Mouse (Mus musculus) embryo, embryonic 11.5 days (tissue): Measurements from ENCODE around the gene Sh2d6.

Experiments used
- DNase-seq: peaks from one replicate; pipeline ENCODE4 v3.0.0-alpha.2; 2012; ENCODE audit warnings: low read depth, low spot score

Gene Sh2d6

GRCm38 (mm10) chr6:72521607-72522006, at the start of gene Sh2d6:
TSS of gene Sh2d6 (minus strand) at chr6:72521707.
- no peak for DNase-seq

GRCm38 (mm10) chr6:72570644-72571397, 49.3 kb upstream of the Sh2d6 start:
- DNase-seq = no peak

- DNase-seq = no peak
These were observed 47.2 kb upstream of the Sh2d6 start for GRCm38 (mm10) chr6:72568736-72569135.

DNA sequence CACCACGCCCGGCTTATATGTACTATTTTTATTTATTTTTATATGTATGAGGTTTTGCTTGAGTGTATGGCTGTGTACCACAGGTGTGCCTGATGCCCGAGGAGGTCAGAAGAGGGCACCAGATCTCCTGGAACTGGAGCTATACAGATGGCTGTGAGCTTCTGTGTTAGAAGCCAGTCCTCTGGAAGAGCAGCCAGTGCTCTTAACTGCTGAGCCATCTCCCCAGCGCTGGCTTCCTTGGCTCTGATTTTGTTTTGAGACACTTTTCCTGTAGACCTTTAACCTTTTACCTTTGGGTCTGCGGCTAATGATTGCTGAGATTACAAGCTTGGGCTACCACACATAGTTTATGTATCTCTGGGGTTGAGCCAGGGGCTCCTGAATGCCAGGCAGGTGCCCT, 46.0 kb upstream of the Sh2d6 start:
- DNase-seq = no peak

GRCm38 (mm10) chr6:72566044-72566443, 44.5 kb upstream of the Sh2d6 start:
- DNase-seq = peak; percentile 78

DNA sequence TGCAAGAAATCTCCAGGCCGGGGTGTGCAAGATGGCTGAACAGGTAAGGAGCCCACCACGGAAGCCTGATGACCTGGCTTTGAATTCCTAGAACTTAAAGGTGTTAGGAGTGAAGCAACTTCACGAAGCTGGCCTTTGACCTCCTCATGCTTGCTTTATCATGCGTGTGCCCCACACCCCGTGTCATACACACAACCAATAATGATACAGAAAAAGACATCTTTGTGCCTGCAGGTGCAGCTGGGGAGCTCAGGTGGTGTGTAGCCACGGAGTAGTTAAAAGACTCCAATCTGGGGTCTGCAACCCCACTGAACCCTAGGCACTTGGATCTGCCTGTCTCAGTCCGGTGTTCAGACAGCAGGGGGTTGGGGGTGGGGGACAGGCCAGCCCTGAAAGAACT, 44.0 kb upstream of the Sh2d6 start:
- DNase-seq = no peak

GRCm38 (mm10) chr6:72562894-72563293, 41.4 kb upstream of the Sh2d6 start:
- DNase-seq = no peak

GRCm38 (mm10) chr6:72562486-72562885, 41.0 kb upstream of the Sh2d6 start:
- no peak for DNase-seq

- DNase-seq = no peak
These were observed 39.3 kb upstream of the Sh2d6 start for GRCm38 (mm10) chr6:72560801-72561200.

DNA sequence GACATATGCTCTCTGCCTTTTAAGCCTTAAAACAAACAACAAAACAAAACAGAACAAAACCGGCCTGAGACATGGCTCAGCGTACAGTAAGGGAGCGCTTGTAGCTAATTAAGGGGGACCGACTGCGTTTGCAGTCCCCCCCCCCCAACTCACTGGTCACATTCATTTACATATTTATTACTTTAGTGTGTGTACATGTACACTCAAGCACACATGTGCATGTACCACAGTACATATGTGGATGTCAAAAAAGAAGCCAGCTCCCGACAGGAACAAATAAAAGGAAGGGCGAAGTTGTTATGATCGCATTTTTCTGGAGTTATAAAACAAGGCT, 31.5 kb upstream of the Sh2d6 start:
- DNase-seq = no peak

DNA sequence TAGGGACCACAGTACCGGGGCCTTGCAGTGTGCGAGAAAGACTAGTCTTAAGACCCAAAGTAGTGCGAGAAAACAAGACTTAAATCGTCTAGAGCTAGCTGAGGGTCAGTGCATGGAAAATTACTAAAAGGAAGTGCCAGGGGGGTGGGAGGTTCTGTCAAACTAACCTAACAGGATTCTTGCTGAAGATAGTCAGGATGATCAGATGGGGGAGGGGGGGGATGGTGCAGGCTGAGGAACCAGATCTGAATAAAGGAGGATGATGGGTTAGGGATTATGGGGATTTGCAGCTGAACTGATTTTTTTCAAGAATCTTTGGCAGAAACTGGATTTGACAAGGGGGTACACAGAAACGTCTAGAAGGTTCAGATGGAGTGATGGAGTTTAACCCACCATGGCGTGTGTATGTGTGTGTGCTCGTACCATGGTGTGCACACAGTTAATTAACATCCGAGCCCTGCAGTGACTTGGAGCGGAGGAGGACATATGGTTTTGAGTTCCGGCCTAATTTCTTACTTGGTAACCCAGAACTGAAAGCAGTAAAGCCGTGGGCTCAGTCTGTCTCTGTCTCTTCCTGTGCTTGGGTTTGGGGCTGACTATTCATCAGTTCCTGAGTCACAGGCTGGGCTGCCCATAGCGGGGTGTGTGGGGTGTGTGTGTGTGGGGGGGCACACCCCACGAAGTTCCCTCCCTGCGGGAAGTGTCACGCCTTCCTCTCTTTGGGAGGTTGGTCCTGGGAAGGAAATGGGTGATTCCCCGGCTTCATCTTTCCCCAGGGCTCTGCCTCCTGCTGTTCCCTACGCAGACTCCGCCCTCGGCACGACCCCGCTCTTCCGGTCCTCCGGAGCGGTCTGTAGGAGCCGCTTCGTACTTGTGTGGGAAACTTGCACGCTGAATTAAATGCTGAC, 30.9 kb upstream of the Sh2d6 start:
- peak; percentile 59 for DNase-seq

DNA sequence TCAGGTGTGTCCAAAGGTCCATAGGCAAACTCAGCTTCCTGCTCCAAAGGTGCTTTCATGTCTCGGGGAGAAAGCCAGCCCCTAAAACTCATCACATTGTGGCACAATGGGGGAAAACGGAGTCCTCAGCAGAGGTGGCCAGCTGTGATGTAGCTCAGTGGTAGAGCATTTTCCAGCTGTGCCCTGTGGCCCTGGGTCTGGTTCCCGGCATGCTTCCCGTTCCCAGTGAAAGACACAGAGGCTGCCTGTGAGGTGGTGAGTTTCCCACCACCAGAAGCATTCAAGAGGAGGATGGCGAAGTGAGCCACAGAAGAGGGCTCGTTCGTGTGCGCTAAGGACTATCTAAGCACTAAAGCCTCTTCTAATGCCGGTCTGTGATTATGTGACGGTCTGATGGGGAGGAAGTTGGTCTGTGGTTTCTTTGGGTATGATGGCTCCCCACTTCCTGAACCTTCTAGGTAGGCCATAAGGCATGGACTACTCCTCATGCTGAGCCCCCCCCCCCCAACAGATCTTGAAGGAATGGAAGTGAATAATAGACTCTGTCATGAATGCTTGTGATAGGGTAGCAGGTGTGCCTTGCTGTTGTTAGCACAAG, 29.1 kb upstream of the Sh2d6 start:
- DNase-seq = no peak

DNA sequence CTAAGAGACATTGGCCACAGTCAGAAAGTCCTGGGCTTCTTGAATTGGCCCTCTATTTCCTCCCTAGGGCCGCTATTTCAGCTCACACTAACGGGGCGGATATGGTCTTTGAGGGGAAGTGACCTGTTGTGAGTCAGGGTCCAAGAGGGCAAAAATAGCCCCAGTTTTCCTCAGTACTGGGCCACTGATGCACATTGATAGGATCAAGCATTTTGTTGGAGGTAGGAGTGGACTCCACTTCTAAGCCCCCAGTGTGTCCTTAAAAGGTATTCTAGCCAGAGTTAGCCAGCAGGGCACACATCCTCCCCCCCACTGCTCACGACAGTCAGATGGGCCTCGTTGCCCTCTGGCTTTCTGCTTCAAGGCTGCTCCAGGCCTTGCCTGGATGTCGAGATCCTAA, 28.5 kb upstream of the Sh2d6 start:
- no peak for DNase-seq

- DNase-seq = no peak
These were observed 27.6 kb upstream of the Sh2d6 start for GRCm38 (mm10) chr6:72549041-72549580.

DNA sequence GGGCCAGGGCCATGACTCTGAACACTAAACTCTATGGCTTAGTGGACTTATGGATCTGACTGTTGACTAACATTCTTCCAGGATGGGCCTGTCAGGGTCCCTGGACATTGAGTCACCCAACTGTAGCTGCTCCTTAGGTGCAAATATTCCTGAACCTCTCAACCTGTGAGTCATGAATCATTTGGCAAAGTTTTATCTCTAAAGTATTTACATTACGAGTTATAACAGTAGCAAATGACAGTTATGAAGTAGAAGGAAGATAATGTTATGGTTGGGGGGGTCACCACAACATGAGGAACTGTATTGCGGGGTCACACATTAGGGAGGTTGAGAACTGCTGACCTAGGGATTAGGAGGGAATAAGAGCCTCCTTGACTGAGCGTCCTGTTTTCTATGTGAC, 26.4 kb upstream of the Sh2d6 start:
- DNase-seq = no peak

DNA sequence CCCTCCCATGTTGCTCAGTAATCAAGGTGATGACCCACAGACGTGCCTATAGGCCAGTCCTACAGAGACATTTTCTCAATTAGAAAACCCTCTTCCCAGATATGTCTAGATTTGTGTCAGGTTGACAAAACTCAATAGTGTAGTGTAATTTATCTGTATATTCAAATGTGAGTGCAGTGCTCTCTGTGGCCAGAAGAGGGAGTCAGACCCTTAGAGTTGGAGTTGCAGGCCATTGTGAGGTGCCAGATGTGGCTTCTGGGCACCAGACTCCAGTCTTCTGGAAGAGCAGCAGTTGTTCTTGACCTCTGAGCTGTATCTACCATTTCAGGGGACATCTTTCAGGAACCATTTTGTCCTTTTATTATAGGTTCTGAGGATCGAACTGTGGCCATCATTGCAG, 25.6 kb upstream of the Sh2d6 start:
- DNase-seq = no peak

GRCm38 (mm10) chr6:72545377-72545776, 23.9 kb upstream of the Sh2d6 start:
- DNase-seq = no peak

DNA sequence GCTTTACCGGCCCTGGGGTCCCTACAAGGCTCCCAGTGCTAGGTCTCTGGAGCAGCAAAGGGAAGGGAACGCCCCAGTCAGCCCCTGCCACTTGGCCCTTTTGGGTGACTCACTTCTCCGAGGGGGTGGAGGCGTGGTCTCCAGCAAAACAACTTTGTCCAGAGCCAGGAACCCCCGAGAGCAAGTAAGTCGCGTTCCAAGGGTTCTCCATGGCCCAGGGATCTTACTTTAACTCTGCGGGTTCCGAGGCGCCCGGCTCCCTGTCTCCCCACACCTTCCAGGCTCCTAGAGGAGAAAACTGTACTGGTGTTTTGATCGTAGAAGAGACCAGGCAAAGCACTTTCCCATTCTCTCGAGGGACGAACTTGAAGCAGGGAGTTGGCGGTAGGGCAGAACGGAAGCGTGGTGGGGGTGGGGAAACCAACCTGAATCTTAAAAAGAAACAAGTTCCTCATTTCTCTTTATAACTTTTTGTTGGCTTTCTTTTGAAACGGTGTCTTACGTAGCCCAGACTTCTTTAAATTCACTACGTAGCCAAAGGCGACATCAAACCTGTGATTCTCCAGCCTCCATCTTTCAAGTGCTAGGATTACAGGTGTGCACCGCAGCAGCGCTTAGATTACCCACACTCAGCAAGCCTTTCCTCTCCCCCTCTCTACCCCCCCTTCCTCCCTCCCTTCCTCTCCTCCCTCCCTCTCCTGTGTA, 22.9 kb upstream of the Sh2d6 start, which contains the start of gene Capg:
Gene Capg (plus strand): TSS at position 109 of the 705 bp plus-strand sequence.
- DNase-seq = no peak

DNA sequence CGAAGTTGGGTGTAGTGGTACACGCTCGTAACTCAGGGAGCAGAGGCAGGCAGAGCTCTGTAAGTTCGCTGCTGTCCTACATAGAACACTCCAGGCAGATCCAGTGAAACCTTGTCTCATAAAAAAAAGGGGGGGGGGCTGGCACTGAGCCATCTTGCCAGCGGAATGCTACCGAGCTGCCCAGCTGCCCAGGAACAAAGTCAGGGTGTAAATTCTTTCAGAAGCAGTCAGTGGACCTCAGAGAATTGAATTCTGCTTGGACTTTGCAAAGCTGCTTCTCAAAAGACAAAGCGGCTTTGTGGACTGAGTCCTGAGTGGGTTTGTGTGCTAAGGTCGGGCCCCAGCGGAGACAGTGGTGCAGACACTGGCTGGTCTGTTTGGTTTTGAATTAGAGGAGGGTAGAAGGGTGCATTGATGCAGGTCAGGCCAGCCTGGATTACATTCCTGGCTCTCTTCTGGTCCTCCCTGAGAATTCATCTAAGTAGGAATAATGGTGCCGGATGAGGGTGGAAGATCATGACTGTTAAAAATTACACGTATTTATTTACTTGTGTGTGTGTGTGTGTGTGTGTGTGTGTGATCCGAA, 21.9 kb upstream of the Sh2d6 start:
- DNase-seq = no peak

DNA sequence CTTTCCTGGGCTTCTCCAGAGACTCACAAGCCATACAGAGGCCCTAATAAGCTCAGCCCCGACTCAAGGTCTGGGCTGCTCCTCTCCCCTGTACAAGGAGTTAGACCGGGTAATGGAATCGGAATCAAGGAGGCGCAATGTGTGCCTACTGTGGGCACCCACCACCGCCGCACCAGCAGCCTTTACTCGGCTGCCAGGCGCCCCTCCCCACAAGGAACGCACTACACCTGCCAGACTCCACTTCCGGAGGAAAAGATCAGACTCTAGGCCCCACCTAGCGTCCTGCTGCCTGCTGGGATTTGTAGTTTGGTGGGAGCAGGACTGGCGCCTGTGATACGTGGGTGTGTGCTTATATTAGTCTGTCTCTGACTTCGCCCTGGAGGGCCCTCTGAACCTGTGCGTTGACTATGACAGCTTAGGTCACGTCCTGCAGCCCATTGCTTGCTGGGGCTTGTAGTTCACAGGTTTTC, 17.1 kb upstream of the Sh2d6 start:
- peak; percentile 64 for DNase-seq

DNA sequence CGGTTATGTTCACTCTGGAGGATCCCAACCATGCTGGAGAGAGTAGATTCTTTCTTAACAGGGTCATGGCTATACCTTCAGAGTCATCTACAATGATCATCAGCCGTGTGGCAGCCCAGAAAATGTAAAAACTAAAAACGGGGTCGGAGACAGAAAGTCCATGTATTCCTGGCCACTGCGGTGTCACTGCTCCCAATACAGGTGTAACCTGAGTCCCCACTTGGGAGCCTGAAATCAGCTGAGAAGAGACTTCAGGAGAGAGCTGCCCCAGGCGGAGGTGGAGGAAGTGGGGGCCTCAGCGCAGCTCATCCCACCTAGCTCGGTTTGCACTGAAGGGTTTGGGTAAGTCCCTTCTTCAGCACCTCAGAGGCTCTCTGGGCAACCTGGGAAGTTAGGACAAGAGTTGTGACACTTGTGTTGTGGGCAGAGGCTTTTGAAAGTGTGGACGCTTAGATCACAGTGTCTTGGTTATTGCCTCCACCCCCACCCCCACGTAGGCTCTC, 16.5 kb upstream of the Sh2d6 start:
- DNase-seq = no peak
